Mouse (Mus musculus): ENCODE measurements around the gene Cnnm2.

Gene Cnnm2

GRCm38 (mm10) chr19:46792480-46792879 lies 31.1 kb downstream of the Cnnm2 start:
- DNase-seq (ENCODE audit: extremely low spot score, low read depth, low spot score), result peak; percentile 30

GRCm38 (mm10) chr19:46794181-46794580 lies 32.8 kb downstream of the Cnnm2 start:
- DNase-seq (ENCODE audit: extremely low spot score, low read depth, low spot score), result no peak

- no peak for DNase-seq (ENCODE audit: extremely low spot score, low read depth, low spot score)
Observed at GRCm38 (mm10) chr19:46799903-46800583, 38.6 kb downstream of the Cnnm2 start.

- no peak for DNase-seq (ENCODE audit: extremely low spot score, low read depth, low spot score)
Observed at GRCm38 (mm10) chr19:46801492-46801891, 40.1 kb downstream of the Cnnm2 start.

- DNase-seq (ENCODE audit: extremely low spot score, low read depth, low spot score), result no peak
Observed at GRCm38 (mm10) chr19:46802306-46802705, 40.9 kb downstream of the Cnnm2 start.

GRCm38 (mm10) chr19:46803732-46804131 lies 42.3 kb downstream of the Cnnm2 start:
- no peak for DNase-seq (ENCODE audit: extremely low spot score, low read depth, low spot score)

- no peak for DNase-seq (ENCODE audit: extremely low spot score, low read depth, low spot score)
Observed at GRCm38 (mm10) chr19:46804751-46805150, 43.4 kb downstream of the Cnnm2 start.

GRCm38 (mm10) chr19:46805933-46806688 lies 44.7 kb downstream of the Cnnm2 start:
- DNase-seq (ENCODE audit: extremely low spot score, low read depth, low spot score), result no peak

GRCm38 (mm10) chr19:46808261-46808660 lies 46.9 kb downstream of the Cnnm2 start:
- no peak for DNase-seq (ENCODE audit: extremely low spot score, low read depth, low spot score)

GRCm38 (mm10) chr19:46809031-46809430 lies 47.6 kb downstream of the Cnnm2 start:
- no peak for DNase-seq (ENCODE audit: extremely low spot score, low read depth, low spot score)

- DNase-seq (ENCODE audit: extremely low spot score, low read depth, low spot score), result no peak
Observed at GRCm38 (mm10) chr19:46819276-46819675, 57.9 kb downstream of the Cnnm2 start.

- no peak for DNase-seq (ENCODE audit: extremely low spot score, low read depth, low spot score)
Observed at GRCm38 (mm10) chr19:46822491-46822890, 61.1 kb downstream of the Cnnm2 start.

- no peak for DNase-seq (ENCODE audit: extremely low spot score, low read depth, low spot score)
Observed at GRCm38 (mm10) chr19:46823759-46824158, 62.4 kb downstream of the Cnnm2 start.

- no peak for DNase-seq (ENCODE audit: extremely low spot score, low read depth, low spot score)
Observed at GRCm38 (mm10) chr19:46824867-46825266, 63.5 kb downstream of the Cnnm2 start.

GRCm38 (mm10) chr19:46827654-46828165 lies 66.3 kb downstream of the Cnnm2 start:
- no peak for DNase-seq (ENCODE audit: extremely low spot score, low read depth, low spot score)

GRCm38 (mm10) chr19:46828961-46829360 lies 67.6 kb downstream of the Cnnm2 start:
- DNase-seq (ENCODE audit: extremely low spot score, low read depth, low spot score), result no peak

- no peak for DNase-seq (ENCODE audit: extremely low spot score, low read depth, low spot score)
Observed at GRCm38 (mm10) chr19:46831381-46831780, 70.0 kb downstream of the Cnnm2 start.

GRCm38 (mm10) chr19:46834301-46834700 lies 72.9 kb downstream of the Cnnm2 start:
- DNase-seq (ENCODE audit: extremely low spot score, low read depth, low spot score), result no peak

- DNase-seq (ENCODE audit: extremely low spot score, low read depth, low spot score), result no peak
Observed at GRCm38 (mm10) chr19:46835339-46835738, 73.9 kb downstream of the Cnnm2 start.

GRCm38 (mm10) chr19:46836085-46836484 lies 74.7 kb downstream of the Cnnm2 start:
- DNase-seq (ENCODE audit: extremely low spot score, low read depth, low spot score), result no peak

- no peak for DNase-seq (ENCODE audit: extremely low spot score, low read depth, low spot score)
Observed at GRCm38 (mm10) chr19:46837290-46838079, 76.1 kb downstream of the Cnnm2 start.
